Mouse (Mus musculus) CH12.LX (cell line): ENCODE data around the gene Mmp24. TPM values are rescaled to one million over a fixed set of nuclear protein-coding genes. Genes with fewer than 3 reads are reported as not detected.
A peak's percentile ranks its signal among the peaks of the same experiment; 100 is the strongest.

Source experiments
- DNase-seq: peaks from one replicate; pipeline ENCODE4 v3.0.0-alpha.2; 2013; ENCODE audit errors: extremely low read depth
- H3K27ac ChIP-seq: 2 replicates; pipeline ENCODE4 v1.5.1; 2012; ENCODE audit warnings: low read depth, mild to moderate bottlenecking, control low read depth, moderate library complexity; ENCODE audit not compliant: insufficient read depth
- H3K27me3 ChIP-seq: replicated peaks from 2 replicates; pipeline ENCODE3; 2012; ENCODE audit warnings: inconsistent platforms
- H3K36me3 ChIP-seq, 2 experiments: replicated peaks in 1 of 2; 2 replicates each; pipeline versions ENCODE3 to v1.6.1; 2012; ENCODE audit warnings: inconsistent platforms in 1 of 2, low read length in 1 of 2, mild to moderate bottlenecking in 1 of 2, mixed read lengths in 1 of 2, moderate library complexity in 1 of 2; ENCODE audit not compliant: control insufficient read depth in 1 of 2, insufficient read depth in 1 of 2
- H3K4me1 ChIP-seq, 2 experiments: 2 replicates each; pipeline ENCODE4 v1.6.1; 2012; ENCODE audit warnings: inconsistent platforms in 1 of 2, moderate library complexity in 1 of 2; ENCODE audit not compliant: insufficient read depth in 2 of 2, control insufficient read depth in 1 of 2
- H3K4me2 ChIP-seq: 2 replicates; pipeline ENCODE4 v1.6.1; 2012; ENCODE audit warnings: low read depth, mild to moderate bottlenecking, control low read depth; ENCODE audit not compliant: poor library complexity, insufficient read depth, severe bottlenecking
- H3K4me3 ChIP-seq, 3 experiments: fragments of 150-350 bp in 1 of 3; sonication (generic) in 1 of 3; replicated peaks in 1 of 3; 2 replicates each; pipeline versions ENCODE3 to v1.5.1; 2011 to 2012; ENCODE audit warnings: low read depth in 2 of 3, low read length in 2 of 3, mild to moderate bottlenecking in 2 of 3, moderate library complexity in 2 of 3, control low read depth in 1 of 3, improper control_type of control experiment in 1 of 3, inconsistent platforms in 1 of 3, mixed read lengths in 1 of 3; ENCODE audit not compliant: poor library complexity in 1 of 3
- H3K79me2 ChIP-seq: replicated peaks from 2 replicates; pipeline ENCODE4 v1.6.1; 2012; ENCODE audit warnings: mild to moderate bottlenecking, moderate library complexity; ENCODE audit not compliant: control insufficient read depth, poor library complexity, insufficient read depth, severe bottlenecking; ENCODE audit errors: extremely low read depth
- H3K9ac ChIP-seq: 2 replicates; pipeline ENCODE4 v1.6.1; 2012; ENCODE audit warnings: low read depth, mild to moderate bottlenecking, control low read depth, moderate library complexity; ENCODE audit not compliant: insufficient read depth
- H3K9me3 ChIP-seq: replicated peaks from 2 replicates; pipeline ENCODE3; 2012; ENCODE audit warnings: low read length, inconsistent platforms, mixed read lengths
- BHLHE40 ChIP-seq: IDR thresholded peaks from 2 replicates; pipeline ENCODE4 v1.6.1; 2011; ENCODE audit warnings: mild to moderate bottlenecking, low read depth, low read length, improper control_type of control experiment
- CHD1 ChIP-seq: IDR thresholded peaks from 2 replicates; pipeline ENCODE4 v1.6.1; 2012; ENCODE audit warnings: low read depth, low read length, improper control_type of control experiment, inconsistent platforms
- CHD2 ChIP-seq: IDR thresholded peaks from 2 replicates; pipeline ENCODE4 v1.6.1; 2011; ENCODE audit warnings: low read length, improper control_type of control experiment
- CTCF ChIP-seq, 2 experiments: IDR thresholded peaks in 1 of 2; conservative IDR thresholded peaks in 1 of 2; 2 replicates each; pipeline ENCODE4 v1.5.1; 2011 to 2012; ENCODE audit warnings: low read depth in 2 of 2, low read length in 2 of 2, improper control_type of control experiment in 1 of 2, inconsistent platforms in 1 of 2, mild to moderate bottlenecking in 1 of 2, moderate library complexity in 1 of 2
- E2F4 ChIP-seq: IDR thresholded peaks from 2 replicates; pipeline ENCODE4 v1.6.1; 2011; ENCODE audit warnings: low read depth, low read length, improper control_type of control experiment; ENCODE audit not compliant: insufficient replicate concordance
- ELF1 ChIP-seq: IDR thresholded peaks from 2 replicates; pipeline ENCODE4 v1.6.1; 2014; ENCODE audit warnings: low read depth, mild to moderate bottlenecking, inconsistent platforms, low read length, improper control_type of control experiment
- EP300 ChIP-seq: IDR thresholded peaks from 2 replicates; pipeline ENCODE4 v1.6.1; 2011; ENCODE audit warnings: low read length, improper control_type of control experiment
- ETS1 ChIP-seq: conservative IDR thresholded peaks from 2 replicates; pipeline ENCODE4 v1.6.1; 2012; ENCODE audit warnings: low read depth, mild to moderate bottlenecking, inconsistent platforms, low read length, improper control_type of control experiment, moderate library complexity
- GABPA ChIP-seq: IDR thresholded peaks from 2 replicates; pipeline ENCODE4 v1.6.1; 2012; ENCODE audit warnings: low read depth, low read length, improper control_type of control experiment, inconsistent platforms; ENCODE audit not compliant: insufficient replicate concordance
- HCFC1 ChIP-seq: IDR thresholded peaks from 2 replicates; pipeline ENCODE4 v1.6.1; 2012; ENCODE audit warnings: low read depth, mild to moderate bottlenecking, inconsistent platforms, low read length, improper control_type of control experiment
- IRF4 ChIP-seq: IDR thresholded peaks from 2 replicates; pipeline ENCODE4 v1.6.1; 2014; ENCODE audit warnings: low read depth, mild to moderate bottlenecking, inconsistent platforms, low read length, improper control_type of control experiment
- JUN ChIP-seq: IDR thresholded peaks from 2 replicates; pipeline ENCODE4 v1.6.1; 2011; ENCODE audit warnings: low read depth, mild to moderate bottlenecking, low read length, improper control_type of control experiment, moderate library complexity; ENCODE audit not compliant: insufficient read depth
- JUND ChIP-seq: conservative IDR thresholded peaks from 2 replicates; pipeline ENCODE4 v1.6.1; 2011; ENCODE audit warnings: low read depth, low read length, improper control_type of control experiment
- KAT2A ChIP-seq: IDR thresholded peaks from 2 replicates; pipeline ENCODE4 v1.6.1; 2012; ENCODE audit warnings: low read length, improper control_type of control experiment, inconsistent platforms; ENCODE audit not compliant: insufficient replicate concordance
- MAFK ChIP-seq: IDR thresholded peaks from 2 replicates; pipeline ENCODE4 v1.6.1; 2011; ENCODE audit warnings: low read length, improper control_type of control experiment; ENCODE audit not compliant: insufficient replicate concordance
- MAX ChIP-seq: IDR thresholded peaks from 2 replicates; pipeline ENCODE4 v1.6.1; 2011; ENCODE audit warnings: low read length, improper control_type of control experiment
- MAZ ChIP-seq: IDR thresholded peaks from 2 replicates; pipeline ENCODE4 v1.6.1; 2012; ENCODE audit warnings: low read depth, mild to moderate bottlenecking, inconsistent platforms, low read length, improper control_type of control experiment, moderate library complexity
- MEF2A ChIP-seq: IDR thresholded peaks from 2 replicates; pipeline ENCODE4 v1.6.1; 2014; ENCODE audit warnings: low read depth, mild to moderate bottlenecking, inconsistent platforms, low read length, improper control_type of control experiment, borderline replicate concordance
- MXI1 ChIP-seq: IDR thresholded peaks from 2 replicates; pipeline ENCODE4 v1.6.1; 2011; ENCODE audit warnings: mild to moderate bottlenecking, low read depth, low read length, improper control_type of control experiment
- MYC ChIP-seq: IDR thresholded peaks from 2 replicates; pipeline ENCODE4 v1.6.1; 2011; ENCODE audit warnings: low read depth, mild to moderate bottlenecking, improper control_type of control experiment, low read length
- NELFE ChIP-seq: IDR thresholded peaks from 2 replicates; pipeline ENCODE4 v1.6.1; 2011; ENCODE audit warnings: low read depth, low read length, improper control_type of control experiment
- NRF1 ChIP-seq: IDR thresholded peaks from 2 replicates; pipeline ENCODE4 v1.6.1; 2014; ENCODE audit warnings: low read depth, mild to moderate bottlenecking, inconsistent platforms, low read length, improper control_type of control experiment, moderate library complexity
- PAX5 ChIP-seq: IDR thresholded peaks from 2 replicates; pipeline ENCODE4 v1.6.1; 2012; ENCODE audit warnings: low read length, inconsistent platforms, mixed read lengths
- POLR2A ChIP-seq: IDR thresholded peaks from 2 replicates; pipeline ENCODE4 v1.6.1; 2011; ENCODE audit warnings: low read depth, mild to moderate bottlenecking, improper control_type of control experiment, low read length
- POLR2AphosphoS2 ChIP-seq: IDR thresholded peaks from 2 replicates; pipeline ENCODE4 v1.6.1; 2011; ENCODE audit warnings: low read depth, low read length, improper control_type of control experiment
- RAD21 ChIP-seq: IDR thresholded peaks from 2 replicates; pipeline ENCODE4 v1.6.1; 2011; ENCODE audit warnings: low read depth, mild to moderate bottlenecking, low read length, improper control_type of control experiment, moderate library complexity
- RCOR1 ChIP-seq: conservative IDR thresholded peaks from 2 replicates; pipeline ENCODE4 v1.6.1; 2012; ENCODE audit warnings: low read depth, mild to moderate bottlenecking, inconsistent platforms, low read length, improper control_type of control experiment
- SIN3A ChIP-seq: IDR thresholded peaks from 2 replicates; pipeline ENCODE4 v1.6.1; 2012; ENCODE audit warnings: low read length, improper control_type of control experiment, inconsistent platforms
- SMC3 ChIP-seq: IDR thresholded peaks from 2 replicates; pipeline ENCODE4 v1.6.1; 2011; ENCODE audit warnings: low read depth, low read length, improper control_type of control experiment
- TBP ChIP-seq: conservative IDR thresholded peaks from 2 replicates; pipeline ENCODE4 v1.6.1; 2011; ENCODE audit warnings: low read depth, low read length, improper control_type of control experiment
- TCF12 ChIP-seq: IDR thresholded peaks from 2 replicates; pipeline ENCODE4 v1.6.1; 2014; ENCODE audit warnings: low read depth, mild to moderate bottlenecking, inconsistent platforms, low read length, improper control_type of control experiment
- UBTF ChIP-seq: IDR thresholded peaks from 2 replicates; pipeline ENCODE4 v1.6.1; 2012; ENCODE audit warnings: low read depth, mild to moderate bottlenecking, inconsistent platforms, low read length, improper control_type of control experiment, moderate library complexity
- USF1 ChIP-seq: IDR thresholded peaks from 2 replicates; pipeline ENCODE4 v1.6.1; 2014; ENCODE audit warnings: low read depth, mild to moderate bottlenecking, inconsistent platforms, low read length, improper control_type of control experiment
- USF2 ChIP-seq: conservative IDR thresholded peaks from 2 replicates; pipeline ENCODE4 v1.6.1; 2011; ENCODE audit warnings: low read depth, low read length, improper control_type of control experiment
- ZC3H11A ChIP-seq: IDR thresholded peaks from 2 replicates; pipeline ENCODE4 v1.6.1; 2012; ENCODE audit warnings: low read depth, mild to moderate bottlenecking, inconsistent platforms, low read length, improper control_type of control experiment
- ZKSCAN1 ChIP-seq: IDR thresholded peaks from 2 replicates; pipeline ENCODE4 v1.6.1; 2012; ENCODE audit warnings: low read depth, inconsistent platforms, low read length, improper control_type of control experiment, borderline replicate concordance
- ZMIZ1 ChIP-seq: IDR thresholded peaks from 2 replicates; pipeline ENCODE4 v1.6.1; 2012; ENCODE audit warnings: low read depth, mild to moderate bottlenecking, inconsistent platforms, low read length, improper control_type of control experiment
- ZNF384 ChIP-seq: IDR thresholded peaks from 2 replicates; pipeline ENCODE4 v1.6.1; 2012; ENCODE audit warnings: low read depth, low read length, improper control_type of control experiment, inconsistent platforms
- dilution Hi-C: fragments of 300-500 bp; cut with MboI; formaldehyde crosslinking; loops from 2 replicates; pipeline ENCODE4 v1.14.3; 2020; ENCODE audit warnings: low sequenced_read_pairs; ENCODE audit not compliant: extremely low pct_unique_long_range_greater_than_20kb, extremely low pct_ligation_motif_present
- in situ Hi-C: fragments of 300-500 bp; cut with MboI; formaldehyde crosslinking; loops from 3 replicates; pipeline ENCODE4 v1.14.3; 2019; ENCODE audit warnings: low sequenced_read_pairs, low pct_ligation_motif_present, low pct_unique_long_range_greater_than_20kb, mixed read lengths
- polyA plus RNA-seq: library from polyadenylated mRNA; unstranded; fragments of >175 nt; gene quantifications from 2 replicates; pipeline ENCODE4 v1.2.1, GENCODE M21; 2012; ENCODE audit warnings: low read depth; ENCODE audit not compliant: insufficient read length
- total RNA-seq, 2 experiments: library from RNA; depleted of rRNA; stranded (reverse); fragments of 300-350 nt in 1 of 2; fragments of >200 nt in 1 of 2; gene quantifications; 2 replicates each; pipeline ENCODE4 v1.2.3; 2012 to 2014

Gene Mmp24
- total and polyA plus RNA-seq, 3 experiments: 0.42 TPM; not detected in 2

DNA sequence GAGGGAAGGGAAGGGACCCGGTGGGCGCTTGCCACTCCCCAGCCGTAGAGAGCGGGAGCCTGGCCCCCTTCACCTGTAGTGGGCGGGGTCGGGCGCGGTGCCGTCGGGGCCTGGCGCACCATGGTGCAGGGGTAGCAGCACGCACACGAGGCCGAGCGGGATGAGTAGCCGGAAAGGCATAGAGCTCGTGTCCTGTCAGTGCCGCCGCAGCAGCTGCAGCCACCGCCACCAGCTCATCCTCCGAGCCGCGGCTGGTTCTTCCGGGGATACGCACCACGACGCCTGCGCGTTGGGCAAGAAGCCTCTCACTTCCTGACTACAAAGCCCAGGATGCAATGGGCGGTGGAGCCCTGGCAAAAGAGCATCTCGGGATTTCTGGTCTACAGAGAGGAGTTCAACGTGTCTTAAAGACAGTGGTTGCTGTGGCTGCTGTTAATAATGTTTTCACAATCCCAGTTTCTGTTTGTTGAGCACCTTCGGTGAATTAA is 45.9 kb upstream of the Mmp24 start, which contains the start of gene Edem2:
Gene Edem2, minus strand, starts transcription at position 318 of the 488 bp plus-strand sequence.
- H3K4me1 ChIP-seq: peaks cover 6 to 14% of the 10 kb centered on the region in 2 experiments; a peak in 3 of 4 replicates
- no peaks in the 10 kb centered on the region for H3K9me3 ChIP-seq
- peak within 1 kb of the TSS; percentile 75 to 97 (median 89) for H3K4me3 ChIP-seq
- in situ Hi-C loops: no loop called here
- peak within 1 kb of the TSS; percentile 2; the same call in 1 of the 2 replicates for H3K27ac ChIP-seq
- H3K36me3 ChIP-seq: peaks cover 9 to 29% of the 10 kb centered on the region in 2 experiments
- dilution Hi-C loops: no loop called here
- H3K9ac ChIP-seq: peak within 1 kb of the TSS; percentile 30
- peak; percentile 73 for TF ChIP-seq MXI1
- TF ChIP-seq MAX: no peak; the same call in 1 of the 2 replicates
- no peak for TF ChIP-seq USF1
- no peak for TF ChIP-seq JUN
- TF ChIP-seq NRF1: peak; percentile 93
- TF ChIP-seq E2F4: no peak
- no peak for TF ChIP-seq CHD1
- TF ChIP-seq ZC3H11A: no peak
- no peak for TF ChIP-seq ZNF384
- no peak for TF ChIP-seq CHD2
- peak; percentile 100 for TF ChIP-seq ELF1
- no peak for TF ChIP-seq MAZ
- TF ChIP-seq TCF12: peak; percentile 66; the same call in 1 of the 2 replicates
- no peak for TF ChIP-seq JUND
- no peak for TF ChIP-seq SMC3
- peak; percentile 88 for TF ChIP-seq MYC
- peak; percentile 92 for TF ChIP-seq TBP
- TF ChIP-seq RCOR1: no peak
- TF ChIP-seq MAFK: no peak
- TF ChIP-seq RAD21: no peak
- TF ChIP-seq BHLHE40: no peak
- TF ChIP-seq EP300: no peak
- no peak; the same call in 1 of the 2 replicates for TF ChIP-seq ZMIZ1
- peak; percentile 12; the same call in 1 of the 2 replicates for TF ChIP-seq MEF2A
- TF ChIP-seq USF2: no peak
- no peak for TF ChIP-seq ETS1
- TF ChIP-seq POLR2AphosphoS2: peak; percentile 65; the same call in 1 of the 2 replicates
- no peak for TF ChIP-seq IRF4
- TF ChIP-seq UBTF: no peak
- peak; percentile 99 for TF ChIP-seq HCFC1
- TF ChIP-seq NELFE: peak; percentile 91
- no peak for TF ChIP-seq CTCF (conservative IDR thresholded peaks at IDR 0.05 in 1 of 2, IDR thresholded peaks at IDR 0.05 in 1 of 2; ENCODE audit: low read depth in 2 of 2, low read length in 2 of 2)
- no peak for TF ChIP-seq PAX5
- TF ChIP-seq GABPA: peak; percentile 65; the same call in 1 of the 2 replicates
- peak; percentile 94; the same call in 1 of the 2 replicates for TF ChIP-seq SIN3A
- peak; percentile 97; the same call in 1 of the 2 replicates for TF ChIP-seq KAT2A
- TF ChIP-seq POLR2A: peak; percentile 90
- no peak for TF ChIP-seq ZKSCAN1
- H3K4me2 ChIP-seq: peak within 1 kb of the TSS; percentile 91
- H3K27me3 ChIP-seq: no peaks in the 10 kb centered on the region
- DNase-seq: peak; percentile 93
- peaks cover 4% of the 10 kb centered on the region for H3K79me2 ChIP-seq
